Mouse (Mus musculus) adrenal gland, postnatal 25 days (tissue): Measurements from ENCODE around the gene Tnfrsf12a. TPM values are rescaled to one million over a fixed set of nuclear protein-coding genes. Genes with fewer than 3 reads are reported as not detected.
A peak's percentile ranks its signal among the peaks of the same experiment; 100 is the strongest.

Experiments used
- DNase-seq: peaks from one replicate; pipeline ENCODE4 v3.0.0; 2021; ENCODE audit warnings: mixed read lengths
- long read RNA-seq: library from polyadenylated mRNA; stranded (forward); transcript quantifications from one replicate; pipeline ENCODE4 v2.0.0, GENCODE M21; 2021
- total RNA-seq: library from RNA; stranded (reverse); gene quantifications from 2 replicates; pipeline ENCODE4 v1.2.3, GENCODE M21; 2021

Gene Tnfrsf12a
- 76.5 and 130 TPM in 2 replicates for total RNA-seq
- long read RNA-seq, transcript Tnfrsf12a-201 (4 exons, 984 nt): major isoform, 56 of 66 reads
- long read RNA-seq, partial matches to known transcripts: 2 of 66 reads
- long read RNA-seq, other reads (novel, unspliced or antisense): 2 of 66 reads

DNA sequence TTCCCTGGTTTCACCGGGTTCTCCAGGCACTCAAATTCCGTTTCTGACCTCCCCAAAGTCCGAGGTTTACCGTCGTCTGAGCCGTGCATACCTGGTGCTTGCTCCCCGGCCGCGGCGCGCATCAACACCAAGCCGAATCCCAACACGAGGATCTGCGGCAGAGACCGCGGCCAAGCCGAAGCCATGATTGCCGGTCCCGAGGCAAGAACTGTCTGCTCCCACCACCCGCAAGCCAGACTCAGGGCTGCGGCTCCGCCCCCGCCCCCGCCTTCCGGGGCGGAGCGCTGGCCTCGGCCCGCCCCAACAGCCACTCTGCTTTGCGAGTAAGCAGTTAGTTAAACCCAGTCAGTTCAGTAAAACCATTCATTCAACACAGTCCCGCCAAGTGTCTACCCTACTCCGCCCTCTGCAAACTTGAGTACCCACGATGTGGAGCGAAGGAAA is at the start of gene Tnfrsf12a:
Gene Tnfrsf12a, minus strand, starts transcription at position 233 of the 444 bp plus-strand sequence.
- DNase-seq: peak; percentile 88

DNA sequence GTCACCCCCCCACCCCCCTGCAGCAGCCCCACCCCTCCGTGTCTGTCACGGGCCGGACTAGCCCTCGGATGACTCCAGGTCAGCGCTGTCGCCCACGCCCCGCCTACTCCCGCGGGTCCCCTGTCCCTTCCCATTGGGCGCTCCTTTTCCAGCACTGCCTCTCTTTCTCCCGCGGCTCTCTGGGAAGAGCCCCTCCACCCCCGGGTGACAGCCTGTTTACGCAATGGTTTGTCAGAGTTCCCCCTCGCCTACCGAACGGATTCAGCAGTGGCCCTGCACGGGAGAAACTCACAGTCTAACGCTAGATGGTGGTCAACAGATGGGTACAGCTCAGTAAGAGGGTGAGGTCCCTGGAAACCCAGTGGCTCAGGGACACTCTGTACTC is 49.5 kb upstream of the Tnfrsf12a start:
- DNase-seq: peak; percentile 80

DNA sequence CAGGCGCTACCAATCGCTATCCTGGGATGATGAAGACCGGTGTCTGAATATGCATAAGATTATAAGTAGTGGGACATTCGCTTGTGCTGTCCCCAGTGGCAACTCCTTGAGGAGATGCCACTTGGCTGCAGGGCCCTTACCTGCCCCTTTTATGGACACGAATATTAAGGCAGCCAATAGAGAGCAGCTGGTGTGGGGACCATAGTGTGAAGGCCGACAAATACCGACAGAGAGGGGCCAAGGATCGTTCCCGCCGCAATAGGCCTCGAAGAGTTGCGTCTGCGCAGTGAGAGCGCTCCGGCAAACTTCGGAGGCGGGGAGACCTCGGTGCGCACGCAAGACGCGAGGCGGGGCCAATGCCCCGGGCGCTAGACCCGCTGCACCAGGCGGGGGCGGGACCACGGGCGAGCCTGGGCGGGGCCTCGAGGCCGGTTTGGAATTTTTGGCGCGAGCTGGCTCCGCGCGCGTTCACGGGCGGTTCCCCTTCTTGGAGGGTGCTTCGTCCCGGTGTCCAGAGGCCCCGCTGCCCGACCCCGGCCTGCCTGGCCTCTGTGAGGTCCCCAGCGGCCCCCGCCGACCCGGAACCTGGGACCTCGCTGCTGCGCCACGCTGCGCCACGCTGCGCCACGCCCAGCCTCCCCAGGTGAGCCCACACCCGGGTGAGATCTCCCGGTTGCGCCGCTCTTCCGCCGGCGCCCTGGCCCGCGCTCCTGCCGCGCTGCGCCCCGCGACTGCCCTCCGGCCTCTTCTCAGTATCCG is 48.9 kb upstream of the Tnfrsf12a start, which contains the start of gene Pkmyt1:
Gene Pkmyt1, plus strand, starts transcription at position 338 of the 759 bp plus-strand sequence.
- DNase-seq: peak; percentile 98

DNA sequence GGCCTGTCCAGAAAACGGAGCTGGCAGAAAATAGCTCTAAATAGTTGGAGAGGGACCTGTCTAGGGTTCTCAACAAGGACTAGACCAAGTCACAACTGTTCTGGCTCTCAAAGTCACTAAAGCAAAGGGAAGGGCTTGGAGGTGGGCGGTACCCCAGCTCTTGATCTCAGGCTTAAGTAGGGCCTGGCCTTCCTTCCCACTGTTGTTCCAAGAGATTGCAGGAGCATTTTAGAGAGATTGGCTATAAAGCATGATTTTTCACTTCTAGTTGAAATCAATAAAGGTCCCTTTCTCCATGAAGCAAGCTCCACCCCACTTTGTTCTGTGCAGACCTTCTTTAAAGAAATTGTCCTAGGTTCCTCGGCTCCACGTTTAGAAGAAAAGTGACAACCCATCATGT is 48.2 kb upstream of the Tnfrsf12a start:
- no peak for DNase-seq

DNA sequence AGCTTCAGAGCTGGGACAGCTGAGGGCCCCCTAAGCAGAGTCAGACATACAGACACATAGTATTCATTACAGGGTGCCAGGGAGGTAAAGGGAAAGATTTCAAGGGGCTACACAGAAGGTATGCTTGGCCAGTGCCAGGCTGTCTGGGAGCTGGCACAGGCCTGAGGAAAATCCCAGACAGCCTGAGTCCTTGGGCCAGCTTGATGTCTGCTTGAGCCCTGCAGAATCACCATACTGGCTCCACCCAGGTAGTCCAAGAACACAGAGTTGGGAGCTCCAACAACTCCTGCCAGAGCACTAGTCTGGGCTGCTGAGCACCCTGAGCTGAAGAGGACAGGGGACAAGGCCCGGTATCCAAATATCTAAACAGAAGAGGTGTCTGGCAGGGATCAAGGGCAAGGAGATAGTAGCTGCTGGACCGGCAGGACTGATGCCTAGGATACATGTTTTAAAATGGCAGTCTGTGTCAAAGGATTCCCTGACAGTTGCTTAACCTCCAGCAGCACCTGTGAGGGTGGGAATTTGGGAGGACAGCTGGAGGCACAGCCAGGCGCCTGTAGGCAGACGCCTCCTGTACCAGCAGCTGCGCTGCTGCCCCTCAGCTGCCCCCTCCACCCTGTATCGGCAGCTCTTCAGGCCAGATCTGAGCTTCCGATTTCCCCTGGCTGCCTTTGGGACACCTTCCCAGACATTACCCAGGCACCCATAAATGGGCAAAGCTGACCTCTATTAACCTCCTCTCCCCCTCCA is 45.3 kb upstream of the Tnfrsf12a start, which contains the start of gene 1520401A03Rik:
Gene 1520401A03Rik, minus strand, starts transcription at position 408 of the 750 bp plus-strand sequence.
- no peak for DNase-seq

DNA sequence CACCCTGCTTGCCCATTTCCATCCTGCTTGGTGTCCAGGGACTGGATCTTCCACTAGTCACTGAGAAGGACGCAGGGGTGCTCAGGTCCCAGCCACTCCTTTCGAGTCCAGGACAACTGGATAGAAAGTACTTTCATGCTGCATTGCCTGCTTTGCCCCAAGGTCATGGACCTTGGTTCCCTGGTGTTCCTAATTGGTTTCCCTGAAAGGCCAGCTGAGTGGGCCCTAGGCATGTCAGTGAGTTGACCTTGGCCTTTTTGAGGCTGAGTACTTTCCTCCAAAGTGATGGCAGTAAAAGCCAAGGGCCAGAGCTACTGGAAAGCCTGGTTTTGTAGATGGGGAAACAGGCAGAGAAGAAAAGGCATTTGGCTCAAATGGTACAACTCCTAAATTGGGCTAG is 44.6 kb upstream of the Tnfrsf12a start:
- DNase-seq: peak; percentile 36

DNA sequence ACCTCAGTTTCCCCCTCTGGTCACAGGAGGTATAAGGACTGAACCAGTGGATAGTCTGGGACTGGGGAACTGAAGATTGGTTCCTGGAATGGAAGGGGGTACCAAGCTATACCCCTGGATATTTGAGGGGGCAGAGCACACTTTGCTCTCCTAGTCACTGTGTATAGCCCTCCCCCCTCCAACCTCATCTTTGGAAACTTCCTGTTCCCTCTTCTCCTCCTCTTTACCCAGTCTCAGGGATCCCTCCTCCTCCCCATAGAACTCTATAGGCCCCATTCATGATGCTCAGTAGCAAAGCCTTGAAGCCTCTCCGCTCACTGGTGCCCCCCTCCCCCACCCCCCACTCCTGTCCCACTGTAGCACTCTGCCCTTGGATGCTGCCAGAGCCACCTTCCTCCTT is 42.2 kb upstream of the Tnfrsf12a start:
- DNase-seq: no peak

DNA sequence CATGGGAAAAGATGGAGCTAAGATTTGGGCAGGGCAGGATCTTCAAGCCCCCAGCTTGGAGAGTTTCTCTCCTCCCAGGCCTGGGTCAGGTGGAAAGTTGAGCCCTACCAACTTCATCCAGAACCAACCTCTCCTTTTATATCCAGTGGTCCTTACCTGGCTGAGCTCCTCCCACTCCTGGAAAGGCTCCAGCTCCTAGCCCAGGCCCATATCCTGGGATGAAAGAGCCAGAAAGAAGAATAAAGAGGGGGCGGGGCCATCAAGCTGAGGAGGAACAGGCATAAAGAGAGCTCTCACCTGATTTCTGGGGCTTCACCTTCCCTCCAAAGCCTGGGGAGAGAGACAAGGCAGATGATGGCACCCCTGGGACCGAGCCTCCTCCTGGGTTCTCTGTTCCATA is 39.7 kb upstream of the Tnfrsf12a start:
- DNase-seq: no peak

DNA sequence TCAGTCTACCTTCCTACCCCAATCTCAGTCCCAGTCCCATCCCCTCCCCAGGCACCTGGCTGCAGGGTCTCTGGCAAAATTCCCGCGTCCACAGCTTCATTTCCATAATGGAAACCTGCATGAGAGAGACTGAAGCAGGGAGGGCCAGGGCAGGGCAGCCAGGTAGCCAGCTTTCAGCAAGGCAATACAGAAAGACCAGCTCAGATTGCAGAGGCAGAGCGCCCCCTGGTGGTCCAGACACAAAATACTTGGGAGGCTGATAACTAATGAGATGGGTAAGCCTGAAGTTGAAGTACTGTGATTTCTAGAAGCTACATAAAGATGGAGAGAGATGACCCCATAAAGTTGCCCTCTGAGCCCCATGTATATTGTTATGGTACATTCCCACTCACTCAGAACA is 28.9 kb upstream of the Tnfrsf12a start:
- peak; percentile 82 for DNase-seq

DNA sequence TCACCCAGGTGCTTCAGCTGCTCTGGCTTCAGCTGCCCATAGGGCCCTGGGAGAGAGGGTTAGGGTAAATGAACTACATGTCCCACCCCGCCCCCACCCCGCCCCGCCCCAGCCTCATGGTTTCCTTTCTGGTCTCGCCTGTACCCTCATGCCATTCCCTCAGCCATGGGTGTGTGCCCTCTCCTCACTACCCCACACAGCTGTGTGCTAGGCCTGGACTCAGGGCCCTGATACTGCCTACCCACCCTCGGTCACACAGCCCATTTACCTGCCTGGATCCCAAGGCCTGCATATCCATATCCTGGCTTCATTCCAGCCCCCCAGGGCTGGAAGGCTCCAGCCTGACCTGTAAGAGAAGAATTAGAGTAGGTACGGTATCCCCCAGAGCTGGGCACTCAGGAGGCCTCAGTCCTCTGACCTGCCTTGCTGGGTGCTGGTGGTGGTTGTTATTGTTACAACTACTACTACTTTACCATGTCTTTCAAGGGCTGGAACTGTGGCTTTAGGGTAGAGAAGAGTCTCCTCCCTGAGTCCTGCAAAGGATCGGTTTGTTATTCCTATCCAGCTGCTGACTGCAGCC is 28.3 kb upstream of the Tnfrsf12a start:
- no peak for DNase-seq

DNA sequence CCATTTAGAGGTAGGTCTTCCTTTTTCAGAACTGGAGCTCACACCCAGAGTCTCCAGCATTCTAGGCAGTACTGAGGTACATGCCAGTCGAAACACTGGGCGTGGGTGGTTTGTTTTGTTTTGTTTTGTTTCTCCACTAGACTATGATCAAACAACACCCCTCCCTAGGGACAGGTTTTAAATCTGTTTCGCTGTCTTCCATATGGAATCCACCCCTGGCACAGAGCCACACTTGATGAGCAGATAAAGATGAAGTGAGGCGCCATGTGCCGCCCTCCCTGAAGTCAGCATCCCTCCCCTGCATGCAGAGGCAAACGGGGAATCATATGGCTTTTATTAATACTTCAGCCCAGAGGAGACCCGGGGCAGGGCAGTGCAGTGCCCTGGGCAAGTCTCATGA is 27.5 kb upstream of the Tnfrsf12a start:
- no peak for DNase-seq

DNA sequence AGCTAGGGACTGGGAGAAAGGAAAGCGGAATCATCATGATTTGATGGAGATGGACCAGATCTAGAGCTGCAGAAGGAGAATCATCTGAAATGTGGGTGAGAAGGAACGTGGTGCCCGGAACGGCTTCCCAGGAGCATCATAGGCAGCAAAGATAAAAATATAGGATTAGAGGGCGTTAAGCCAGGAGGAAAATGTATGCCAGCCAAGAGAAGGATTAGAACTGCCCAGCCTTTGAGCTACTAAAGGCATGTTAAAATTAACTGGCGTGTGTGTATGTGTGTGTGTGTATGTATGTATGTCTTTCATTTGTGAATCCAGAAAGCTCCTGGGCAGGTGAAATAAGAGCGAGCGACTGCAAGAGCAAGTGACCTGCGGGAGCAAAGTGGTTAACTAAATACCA is 26.0 kb upstream of the Tnfrsf12a start:
- no peak for DNase-seq

DNA sequence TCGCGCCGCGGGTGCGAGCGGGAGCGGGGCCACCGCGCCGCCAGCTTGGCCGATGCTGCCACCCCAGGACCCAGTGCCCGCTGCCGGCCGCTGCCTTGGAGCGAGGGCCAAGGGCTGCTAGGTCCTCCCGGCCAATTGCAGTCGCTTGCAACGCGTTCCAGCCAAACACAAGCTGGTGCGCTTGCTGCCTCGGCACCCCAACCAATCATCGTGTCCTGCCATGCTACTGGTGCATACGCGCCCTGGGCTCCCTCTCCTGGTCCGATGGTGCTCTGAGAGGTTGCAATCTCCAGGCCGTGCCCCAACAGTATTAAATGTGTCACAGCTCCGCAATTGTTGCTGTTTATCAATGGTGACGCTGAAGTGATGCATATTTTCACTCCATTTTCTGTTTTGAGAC is 22.8 kb upstream of the Tnfrsf12a start:
- peak; percentile 93 for DNase-seq

DNA sequence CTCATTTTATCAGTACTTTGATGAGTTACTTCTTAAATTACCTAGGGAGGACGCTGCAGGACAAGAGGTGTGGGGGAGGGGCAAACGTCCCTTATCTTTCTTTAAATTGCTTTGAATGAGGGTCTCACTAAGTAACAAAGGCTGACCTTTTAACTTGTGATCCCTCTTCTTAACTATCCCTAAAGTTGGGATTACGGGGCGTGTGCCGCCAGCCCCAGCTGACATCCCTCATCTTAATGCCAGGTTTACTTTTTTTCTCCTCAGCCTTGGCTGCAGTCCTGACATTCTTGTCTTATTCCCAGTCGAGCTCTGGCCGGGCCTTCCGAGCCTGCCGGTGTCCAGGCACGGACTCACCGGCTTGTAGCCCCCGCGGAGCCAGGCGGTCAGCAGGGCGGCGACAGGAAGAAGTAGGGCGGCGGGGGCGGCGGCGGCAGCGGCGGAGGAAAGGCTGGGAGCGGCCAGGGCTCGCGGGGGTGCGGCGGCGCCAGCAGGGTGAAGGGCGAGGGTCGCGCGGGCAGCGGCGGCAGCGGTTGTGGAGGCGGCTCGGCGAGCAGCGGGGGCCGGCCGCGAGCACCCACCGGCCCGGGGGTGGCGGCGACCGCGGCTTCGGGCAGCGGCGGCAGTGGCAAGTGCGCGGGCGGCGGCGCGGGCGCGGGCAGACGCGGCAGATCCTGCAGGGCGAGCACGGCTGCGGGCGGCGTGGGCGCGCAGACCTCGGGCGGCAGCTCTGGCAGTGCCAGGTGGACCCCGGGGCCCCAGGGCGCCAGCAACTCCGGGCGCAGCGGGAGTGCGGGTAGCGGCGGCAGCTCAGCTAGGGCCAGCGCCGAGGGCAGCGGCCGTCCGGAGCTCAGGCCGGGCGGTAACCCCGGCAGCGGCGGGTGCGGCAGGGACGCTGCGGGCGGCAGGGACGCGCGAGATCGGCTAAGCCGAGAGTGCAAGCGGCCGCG is 22.1 kb upstream of the Tnfrsf12a start:
- DNase-seq: peak; percentile 64

DNA sequence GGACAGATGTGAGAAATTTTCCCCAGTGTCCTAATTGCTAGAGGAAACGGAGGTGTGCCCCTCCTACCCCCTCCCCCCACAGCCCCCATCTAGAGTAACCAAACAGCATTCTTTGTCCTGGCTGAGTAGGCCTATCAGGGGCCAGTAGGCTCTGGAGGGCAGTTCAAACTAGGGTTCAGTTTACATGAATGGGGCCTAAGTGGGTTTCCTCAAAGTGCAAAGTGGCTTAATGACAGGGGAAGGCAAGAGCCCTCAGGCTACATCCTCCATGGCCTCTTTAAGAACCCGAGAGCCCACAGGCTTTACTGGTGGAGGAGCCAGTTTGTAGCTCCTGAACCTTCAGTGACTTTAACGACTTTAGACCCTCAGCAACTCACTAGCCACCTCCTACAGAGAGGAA is 18.5 kb upstream of the Tnfrsf12a start:
- DNase-seq: no peak

DNA sequence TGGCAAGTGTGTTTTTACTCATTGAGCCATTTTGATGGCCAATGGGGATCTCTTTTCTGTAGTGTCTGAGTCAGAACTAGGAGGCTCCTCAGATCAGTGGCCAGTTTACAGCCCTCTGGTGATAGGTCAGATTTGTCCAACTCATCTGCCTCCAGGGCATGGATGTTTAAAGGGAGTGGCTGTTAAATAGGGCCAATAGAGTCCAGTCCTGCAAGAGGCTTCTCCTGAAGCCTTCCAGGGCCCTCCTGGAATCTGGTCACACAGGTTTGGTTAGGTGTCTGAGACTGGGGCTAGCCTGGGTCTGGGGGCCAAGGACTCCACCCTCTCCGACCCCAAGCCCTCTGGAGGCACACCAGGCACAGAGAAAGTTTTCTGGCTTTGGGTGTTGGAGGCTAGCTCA is 17.2 kb upstream of the Tnfrsf12a start:
- no peak for DNase-seq

DNA sequence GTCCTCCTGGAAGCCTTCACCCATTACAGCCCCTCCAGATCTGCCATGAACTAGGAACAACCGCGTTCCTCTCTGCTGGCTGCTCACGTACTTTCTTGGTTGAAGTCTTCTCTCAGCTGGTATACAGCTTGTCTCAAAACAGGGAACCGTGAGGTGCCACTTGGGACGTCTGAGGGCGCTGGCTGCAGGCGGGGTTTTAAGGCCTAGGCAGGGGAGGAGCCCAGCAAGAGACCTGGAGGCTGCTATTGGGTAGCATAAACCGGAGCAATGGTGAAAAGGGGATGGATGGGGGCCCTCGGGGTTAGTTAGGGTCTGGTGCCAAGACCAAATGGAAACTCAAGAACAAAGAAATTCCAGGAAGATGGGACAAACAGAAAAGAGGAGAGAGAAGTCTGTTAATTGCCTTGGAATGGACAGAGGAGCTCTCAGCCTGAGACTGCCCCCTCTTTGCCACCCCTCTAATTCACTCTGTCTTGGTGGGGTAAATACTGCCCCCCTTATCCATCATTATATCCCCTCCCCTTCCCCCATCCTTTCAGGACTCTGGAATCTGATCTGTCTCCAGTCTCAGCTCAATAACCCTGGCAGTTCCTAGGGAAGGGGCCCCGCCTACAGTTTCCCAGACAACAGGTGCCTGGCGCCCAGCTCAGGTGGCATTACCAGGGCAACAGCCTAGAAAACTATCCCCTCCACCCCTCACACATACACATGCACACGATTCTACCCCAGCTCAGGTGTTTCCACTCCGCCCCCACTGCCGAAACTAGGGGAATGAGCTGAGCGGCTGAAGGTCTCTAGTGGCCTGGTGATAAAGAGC is 6.8 kb upstream of the Tnfrsf12a start, which contains the start of gene Cldn9:
Gene Cldn9, minus strand, starts transcription at position 171 of the 817 bp plus-strand sequence.
- DNase-seq: no peak

DNA sequence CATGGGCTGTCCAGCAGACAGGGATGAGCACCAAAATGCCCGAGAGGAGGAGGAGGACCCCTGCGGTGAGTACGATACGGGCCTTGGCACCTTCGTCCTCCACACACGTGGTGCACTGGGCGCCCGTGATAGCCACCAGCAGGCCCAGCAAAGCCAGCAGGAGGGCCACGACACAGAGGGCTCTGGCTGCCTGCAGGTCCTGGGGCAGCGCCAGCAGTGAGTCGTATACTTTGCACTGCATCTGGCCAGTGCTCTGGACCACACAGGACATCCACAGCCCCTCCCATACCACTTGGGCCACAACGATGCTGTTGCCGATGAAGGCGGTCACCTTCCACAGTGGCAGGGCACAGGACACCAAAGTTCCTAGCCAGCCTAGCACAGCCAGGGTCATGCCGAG is 6.0 kb upstream of the Tnfrsf12a start:
- DNase-seq: no peak

DNA sequence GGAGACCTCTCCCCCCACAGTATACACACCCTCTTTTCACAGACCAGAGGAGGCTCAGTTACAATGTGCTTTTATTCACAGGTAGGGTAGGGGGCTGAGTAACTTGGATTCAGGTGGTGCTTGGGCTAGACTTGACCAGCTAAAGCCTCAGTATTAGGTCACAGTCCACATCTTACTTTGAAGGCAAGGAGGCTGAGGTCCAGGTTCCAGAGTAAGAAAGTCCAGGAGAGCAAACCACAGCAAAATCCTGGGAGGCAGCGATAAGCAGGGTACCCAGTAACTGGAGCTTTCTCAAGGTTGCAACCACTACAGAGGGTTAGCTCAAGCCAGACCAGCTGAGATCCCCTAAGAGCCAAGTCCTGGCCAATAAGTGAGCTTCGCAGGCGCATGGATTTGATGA is 5.3 kb upstream of the Tnfrsf12a start:
- no peak for DNase-seq

DNA sequence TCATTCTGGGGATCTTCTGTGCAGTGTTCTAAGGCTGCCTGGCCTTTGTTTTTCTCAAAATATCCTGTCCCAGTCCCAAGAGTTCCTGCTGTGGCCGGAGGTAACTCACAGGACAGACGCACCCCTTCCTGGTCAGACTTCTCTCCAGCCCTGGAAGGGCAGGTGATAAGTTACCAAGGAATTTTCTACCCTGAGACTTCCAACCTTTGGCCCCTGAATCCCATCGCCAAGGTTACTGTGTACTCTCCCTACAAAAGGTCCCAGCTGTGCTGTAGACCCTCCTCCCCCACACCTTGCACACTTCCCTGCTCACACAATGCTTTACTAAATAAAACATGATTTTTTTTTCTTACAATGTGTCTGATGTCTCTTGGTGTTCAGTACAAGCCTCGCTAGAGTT is 4.8 kb upstream of the Tnfrsf12a start:
- DNase-seq: no peak

DNA sequence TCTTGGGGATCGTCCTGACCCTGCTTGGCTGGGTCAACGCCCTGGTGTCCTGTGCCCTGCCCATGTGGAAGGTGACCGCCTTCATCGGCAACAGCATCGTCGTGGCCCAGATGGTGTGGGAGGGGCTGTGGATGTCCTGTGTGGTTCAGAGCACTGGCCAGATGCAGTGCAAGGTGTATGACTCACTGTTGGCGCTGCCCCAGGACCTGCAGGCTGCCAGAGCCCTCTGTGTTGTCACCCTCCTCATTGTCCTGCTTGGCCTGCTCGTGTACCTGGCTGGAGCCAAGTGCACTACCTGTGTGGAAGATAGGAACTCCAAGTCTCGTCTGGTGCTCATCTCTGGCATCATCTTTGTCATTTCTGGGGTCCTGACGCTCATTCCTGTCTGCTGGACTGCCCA is 3.8 kb upstream of the Tnfrsf12a start:
- DNase-seq: peak; percentile 73
